Mouse (Mus musculus) c-Kit-positive CD71-positive TER-119-positive erythroid progenitor cells, embryonic 14.5 days (primary cell): ENCODE measurements at regions not wholly inside any gene's neighbourhood (a gene's known extent, or its start where the extent isn't known, plus 50 kb on each side); places are given as distances from the start of the nearest gene placed in this dataset.
"Not testable (repeated sequence)": the region's sequence is repeated elsewhere in the genome, so short reads cannot be mapped to it uniquely, and the experiment has no call there.

Source experiments
- DNase-seq: peaks from one replicate; pipeline ENCODE4 v3.0.0-alpha.2; 2013; ENCODE audit warnings: low spot score

DNA sequence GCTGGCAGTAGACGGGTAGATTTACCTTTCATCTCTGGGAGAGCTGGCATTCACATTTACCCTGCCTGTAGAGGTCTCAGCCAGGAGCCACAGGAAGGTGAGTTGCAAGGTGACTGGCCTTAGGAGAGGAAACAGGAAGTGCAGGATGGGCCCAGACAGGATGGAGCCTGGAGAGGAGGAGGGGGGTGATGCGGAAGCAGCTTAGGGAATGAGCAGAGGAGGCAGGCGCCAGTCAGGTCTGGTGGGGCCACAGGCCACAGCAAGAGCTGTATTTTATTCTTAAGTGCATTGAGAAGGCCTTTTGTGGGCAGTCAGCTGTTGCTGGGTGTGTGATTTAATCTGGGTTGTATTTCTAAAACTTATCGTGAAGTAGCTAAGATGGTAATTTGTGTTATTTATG lies 108.2 kb upstream of the Nxpe4 start:
- no peak for DNase-seq

DNA sequence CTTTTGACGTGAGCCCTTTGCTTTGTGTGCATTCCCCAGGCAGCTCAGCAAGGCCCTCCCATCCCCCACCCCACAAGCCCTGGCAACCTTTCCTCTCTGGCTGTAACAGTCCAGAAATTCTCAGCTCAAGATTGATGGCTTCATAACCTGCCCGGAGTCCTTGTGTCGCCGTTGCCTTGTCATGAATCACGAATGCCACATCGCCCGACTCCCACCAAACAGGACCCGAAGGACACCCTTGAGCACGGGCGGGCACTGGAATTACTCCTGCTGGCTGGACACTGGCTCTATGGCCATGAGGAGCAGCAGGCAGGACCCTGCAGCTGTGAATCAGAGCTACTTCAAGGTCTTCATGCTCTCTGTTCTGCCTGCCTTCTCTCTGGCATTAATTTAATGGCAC lies 106.6 kb upstream of the Nxpe4 start:
- no peak for DNase-seq

DNA sequence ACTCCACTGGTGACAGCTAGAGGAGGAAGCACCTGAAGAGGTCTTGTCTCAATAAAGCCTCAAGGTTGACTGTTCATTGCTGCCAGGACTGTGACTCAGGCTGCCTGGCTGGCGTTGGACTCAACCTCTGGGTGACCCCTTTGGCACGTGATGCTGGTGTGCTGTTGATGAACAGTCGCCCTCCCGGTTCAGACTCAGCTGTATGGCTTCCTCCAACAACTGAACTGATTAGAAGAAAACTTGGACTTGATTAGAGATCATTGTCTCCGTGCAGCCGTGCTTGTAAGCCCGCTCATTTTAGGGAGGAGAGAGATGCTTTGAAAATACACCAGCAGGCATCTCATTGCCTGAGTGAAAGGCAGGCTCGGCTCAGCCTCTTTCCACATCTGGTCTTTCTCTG lies 103.2 kb upstream of the Nxpe4 start:
- no peak for DNase-seq

DNA sequence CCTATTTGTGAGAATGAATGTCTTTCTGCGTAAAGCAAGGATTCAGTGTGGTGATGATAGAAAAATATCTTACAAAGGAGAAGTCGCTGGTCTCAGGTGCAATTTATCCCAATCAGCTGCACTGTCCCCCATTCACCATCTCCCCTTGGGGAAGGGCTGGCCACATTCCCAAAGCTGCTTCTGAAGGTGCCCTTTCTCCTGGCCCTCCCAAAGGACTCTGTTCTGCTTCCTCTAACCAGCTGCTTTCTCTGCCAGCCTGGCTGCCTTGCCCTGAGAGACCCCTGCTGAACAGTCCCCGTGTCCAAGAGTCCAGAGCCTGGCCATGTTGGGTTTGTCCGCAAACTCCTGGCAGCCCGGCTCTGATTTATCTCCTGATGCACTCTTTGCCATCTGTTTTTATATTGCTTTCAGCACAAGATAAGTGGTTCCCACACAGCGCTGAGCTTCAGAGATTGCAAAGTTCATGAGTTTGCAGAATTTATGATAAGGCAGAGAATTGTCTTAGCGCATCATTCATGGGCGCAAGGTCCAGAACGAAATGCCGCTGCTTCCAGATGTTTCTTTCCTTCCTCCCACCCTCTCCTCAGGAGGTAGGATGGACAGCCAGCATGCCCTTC lies 102.2 kb upstream of the Nxpe4 start:
- no peak for DNase-seq

DNA sequence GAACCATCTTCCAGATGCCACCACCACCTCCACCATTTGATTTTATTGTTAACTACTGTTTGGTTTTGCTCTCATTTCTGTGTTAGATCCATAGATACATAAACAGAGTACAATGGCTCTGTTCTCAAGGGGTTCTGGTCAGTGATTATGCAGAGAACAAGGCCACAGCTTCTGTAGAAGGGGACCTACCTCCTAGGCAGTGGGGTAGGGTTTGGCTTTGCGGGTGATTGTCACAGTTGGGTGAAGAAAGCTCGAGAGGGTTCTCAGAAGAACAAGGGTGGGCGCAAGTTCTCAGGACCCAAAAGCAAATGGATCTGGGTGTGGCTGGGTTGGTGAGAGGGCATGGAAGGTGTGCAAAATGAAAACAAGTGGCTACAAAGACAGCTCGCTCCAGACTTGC lies 100.8 kb upstream of the Nxpe4 start:
- no peak for DNase-seq

DNA sequence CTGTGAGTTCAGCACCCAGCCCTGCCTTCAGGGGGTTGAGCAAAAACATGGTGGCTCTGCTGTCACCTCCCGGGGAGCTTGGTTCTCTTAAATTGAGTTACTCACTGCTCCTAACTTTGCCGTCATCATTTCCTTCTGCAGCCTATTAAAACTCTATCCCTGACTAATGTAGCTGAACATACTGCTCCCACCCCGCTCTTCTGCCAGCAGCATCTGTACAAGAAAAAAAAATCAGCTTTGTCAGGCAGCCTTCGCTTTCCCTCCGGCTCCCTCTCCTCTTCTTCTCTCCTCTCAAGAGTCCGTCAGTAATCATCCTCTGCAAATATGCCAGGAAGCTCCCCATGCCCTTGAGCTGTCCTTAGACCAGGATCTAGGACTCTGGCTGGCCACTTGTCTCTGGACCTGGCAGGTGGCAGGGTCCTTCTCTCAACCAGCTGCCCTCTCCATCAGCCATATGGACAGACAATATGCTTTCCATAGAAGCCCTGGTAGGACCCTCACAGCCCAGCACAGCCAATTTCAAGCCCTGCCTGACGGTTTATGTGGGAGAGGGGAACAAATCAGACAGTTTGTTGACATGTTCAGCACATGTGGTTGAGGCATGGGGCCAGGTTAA lies 95.0 kb upstream of the Nxpe4 start:
- no peak for DNase-seq

DNA sequence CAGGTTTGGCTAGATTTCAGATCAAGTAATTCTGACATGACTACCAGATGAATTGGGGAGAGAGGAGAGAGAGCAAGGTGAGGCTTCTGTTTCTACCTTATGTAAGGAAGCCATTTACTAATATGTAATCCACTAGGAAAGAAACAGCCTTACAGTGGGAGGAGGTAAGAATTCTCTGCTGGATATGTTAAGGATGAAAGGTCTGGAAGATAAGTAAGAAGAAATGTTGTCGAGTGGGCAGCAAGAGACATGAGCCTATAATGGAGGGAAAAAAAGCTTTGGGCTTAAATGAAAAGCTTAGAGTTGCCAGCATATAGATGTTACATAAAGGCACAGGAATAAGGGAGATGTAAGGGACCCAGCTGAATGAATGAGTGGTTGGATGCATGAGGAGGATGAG lies 89.2 kb upstream of the Nxpe4 start:
- DNase-seq: no peak

DNA sequence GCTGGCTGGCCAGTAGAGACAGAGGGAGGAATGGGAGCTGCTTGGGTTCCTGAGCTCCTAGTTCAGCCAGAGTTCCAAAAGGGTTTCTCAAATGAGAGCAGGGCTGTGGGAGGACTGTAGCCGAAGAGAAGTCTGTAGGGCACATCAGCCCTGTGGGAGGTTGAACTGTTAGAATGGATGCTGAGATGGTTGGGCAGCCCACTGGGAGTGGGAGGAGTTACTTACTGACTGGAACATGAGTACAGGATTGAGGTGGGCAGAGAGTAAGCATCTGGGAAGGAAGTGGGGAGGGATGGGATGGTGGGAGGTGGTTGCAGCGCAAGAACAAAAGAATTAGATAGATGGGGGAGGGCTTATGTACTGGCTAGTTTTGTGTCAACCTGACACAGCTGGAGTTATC lies 88.7 kb upstream of the Nxpe4 start:
- no peak for DNase-seq

DNA sequence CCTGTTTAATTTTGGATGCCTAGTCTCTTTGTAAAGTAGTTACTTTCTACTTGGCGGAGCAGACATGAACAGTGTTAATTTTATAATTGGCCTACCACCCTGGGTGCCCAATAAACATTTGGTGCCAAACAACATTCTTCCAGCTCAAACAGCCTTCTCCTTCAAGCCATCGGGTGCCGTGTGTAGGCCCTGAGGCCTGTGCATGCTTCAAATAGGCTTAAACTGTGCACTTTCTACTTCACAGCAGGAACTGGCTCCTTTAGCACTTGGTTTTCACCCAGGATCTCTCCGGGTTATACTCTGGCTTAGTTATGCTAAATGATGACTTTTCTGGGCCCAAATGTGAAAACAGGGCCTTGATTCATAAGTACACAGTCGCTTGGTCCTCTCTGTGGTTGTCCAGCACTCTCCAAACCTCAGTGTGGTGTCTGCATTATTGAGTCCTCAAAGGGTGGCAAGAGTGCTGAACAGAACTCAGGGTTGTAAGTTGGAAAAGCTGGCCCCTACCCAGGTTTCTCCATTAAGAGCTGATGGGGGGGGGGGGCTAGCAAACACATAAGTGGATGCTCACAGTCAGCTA lies 86.1 kb upstream of the Nxpe4 start:
- DNase-seq: no peak

DNA sequence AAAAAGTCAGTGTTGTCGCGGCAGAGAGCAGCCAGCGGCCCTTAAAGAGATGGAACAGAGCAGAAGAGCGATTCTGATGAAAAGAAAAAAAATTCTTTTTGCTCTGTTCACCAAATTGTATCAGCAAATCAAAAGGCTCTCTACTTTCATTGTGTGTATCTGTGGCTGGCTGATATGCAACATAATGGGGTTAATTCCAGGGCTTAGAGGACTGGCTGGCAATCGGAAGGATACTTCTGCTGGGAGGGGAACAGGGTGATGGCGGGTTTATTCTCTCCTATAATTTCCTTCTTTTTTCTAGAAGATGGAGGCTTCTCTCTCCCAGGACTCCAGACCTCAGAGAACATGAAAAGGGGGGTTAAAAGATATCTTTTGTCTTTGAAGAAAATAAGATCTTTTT lies 79.4 kb upstream of the Nxpe4 start:
- DNase-seq: no peak

DNA sequence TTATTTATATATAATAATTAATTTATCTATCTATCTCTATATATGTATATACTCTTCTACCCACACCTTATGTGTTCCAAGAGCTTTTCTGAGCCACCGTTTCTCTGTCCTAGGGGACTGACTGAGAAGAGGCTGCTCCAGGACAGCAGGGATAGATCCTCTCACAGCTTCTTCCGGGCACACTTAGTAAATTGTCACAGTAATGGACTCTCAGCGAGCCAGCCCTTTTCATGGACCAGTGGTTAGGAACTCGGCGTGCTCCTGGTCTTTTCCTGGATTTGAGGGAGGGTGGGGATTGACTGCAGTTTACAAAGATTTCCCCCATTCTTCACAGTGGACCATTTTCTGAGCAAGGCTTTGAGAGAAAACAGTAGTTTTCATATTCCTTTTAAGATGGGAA lies 77.6 kb upstream of the Nxpe4 start:
- not testable (repeated sequence) for DNase-seq

DNA sequence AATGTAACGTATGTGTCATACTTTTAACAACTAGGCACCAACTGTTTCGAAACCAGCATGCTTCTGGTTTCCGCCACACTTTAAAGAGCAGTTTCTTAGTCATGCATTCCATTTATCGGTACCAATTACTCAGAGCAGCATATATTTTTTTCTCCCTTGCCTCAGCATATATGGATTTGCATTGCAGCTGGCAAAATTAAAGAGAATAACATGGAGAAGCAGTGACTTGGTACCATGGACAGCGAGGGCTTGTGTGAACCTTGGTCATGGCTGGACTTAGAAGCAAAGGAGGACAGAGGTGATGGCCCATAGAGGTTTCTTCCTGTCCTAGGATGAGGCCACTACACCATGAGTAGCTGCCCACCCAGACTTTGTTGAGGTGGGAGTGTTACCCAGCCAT lies 72.2 kb upstream of the Nxpe4 start:
- no peak for DNase-seq

DNA sequence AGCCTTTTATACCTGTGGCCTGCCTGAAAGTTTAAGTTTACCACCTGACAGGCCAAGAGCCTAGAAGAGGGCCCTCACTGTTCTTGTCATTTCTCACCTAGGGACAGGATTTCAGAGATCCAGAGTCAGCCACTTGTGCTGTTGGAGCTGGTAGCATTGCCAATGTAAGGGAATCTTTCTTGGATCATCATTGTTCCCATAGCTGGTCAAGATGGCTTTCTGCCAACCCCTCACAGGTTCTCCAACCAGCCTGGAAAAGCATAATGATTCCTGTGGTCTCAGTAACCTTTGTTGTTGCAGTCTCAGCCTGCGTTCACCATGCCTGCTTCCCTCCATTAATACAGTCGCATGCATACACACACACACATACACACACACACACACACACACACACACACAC lies 67.1 kb upstream of the Nxpe4 start:
- DNase-seq: no peak

DNA sequence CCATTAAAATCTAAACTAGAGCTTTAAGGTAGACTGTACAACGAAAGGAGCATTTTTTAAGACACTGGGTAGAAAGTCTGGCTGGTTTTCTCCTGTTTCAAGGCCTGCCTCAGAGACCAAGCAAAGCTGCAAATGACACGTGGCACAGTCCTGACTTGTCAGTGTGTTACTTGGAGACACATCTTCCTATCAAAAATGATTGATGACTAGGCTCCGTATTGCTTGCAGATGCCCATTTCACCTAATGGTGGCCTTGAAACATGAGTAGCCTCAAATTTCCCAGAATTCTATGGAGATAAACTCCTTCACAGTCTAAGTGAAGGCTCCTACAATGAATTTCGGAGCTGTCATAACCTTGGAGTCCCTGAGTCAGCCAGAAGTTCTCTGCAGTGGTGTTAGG lies 62.0 kb upstream of the Nxpe4 start:
- no peak for DNase-seq

DNA sequence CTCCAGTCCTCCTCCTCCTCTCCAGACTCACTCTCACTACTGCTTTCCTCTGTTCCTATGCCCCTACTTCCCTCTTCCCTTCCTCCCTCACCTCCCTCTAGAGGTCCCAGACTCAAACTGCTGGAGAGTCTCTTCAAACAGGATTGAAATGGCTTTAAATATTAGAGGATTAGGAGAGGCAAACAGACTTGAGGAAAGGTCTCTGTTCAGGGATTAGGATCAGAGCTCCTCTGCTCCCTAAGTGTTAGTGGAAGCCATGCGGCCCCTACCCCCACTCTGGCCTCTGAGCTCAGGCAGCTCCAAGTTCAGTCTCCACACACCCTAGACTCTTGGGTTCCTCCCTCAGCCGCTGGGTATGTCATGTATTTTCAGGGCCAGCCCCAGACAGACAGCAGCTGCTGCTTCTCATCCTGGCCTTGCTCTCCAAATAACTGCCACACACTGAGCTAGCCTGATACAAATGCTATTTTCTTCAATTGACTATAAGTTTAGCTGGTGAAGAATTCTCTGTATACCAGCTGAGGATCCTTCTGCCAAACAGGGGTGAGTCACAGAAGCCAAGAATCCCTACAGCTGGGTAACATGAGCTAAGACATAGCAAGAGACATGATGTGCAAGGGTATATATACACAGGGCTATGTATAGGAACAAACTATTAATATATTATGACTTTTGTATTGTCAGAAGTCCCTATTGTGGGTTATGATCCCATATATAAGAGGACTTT lies 55.2 kb upstream of the Nxpe4 start:
- DNase-seq: no peak

DNA sequence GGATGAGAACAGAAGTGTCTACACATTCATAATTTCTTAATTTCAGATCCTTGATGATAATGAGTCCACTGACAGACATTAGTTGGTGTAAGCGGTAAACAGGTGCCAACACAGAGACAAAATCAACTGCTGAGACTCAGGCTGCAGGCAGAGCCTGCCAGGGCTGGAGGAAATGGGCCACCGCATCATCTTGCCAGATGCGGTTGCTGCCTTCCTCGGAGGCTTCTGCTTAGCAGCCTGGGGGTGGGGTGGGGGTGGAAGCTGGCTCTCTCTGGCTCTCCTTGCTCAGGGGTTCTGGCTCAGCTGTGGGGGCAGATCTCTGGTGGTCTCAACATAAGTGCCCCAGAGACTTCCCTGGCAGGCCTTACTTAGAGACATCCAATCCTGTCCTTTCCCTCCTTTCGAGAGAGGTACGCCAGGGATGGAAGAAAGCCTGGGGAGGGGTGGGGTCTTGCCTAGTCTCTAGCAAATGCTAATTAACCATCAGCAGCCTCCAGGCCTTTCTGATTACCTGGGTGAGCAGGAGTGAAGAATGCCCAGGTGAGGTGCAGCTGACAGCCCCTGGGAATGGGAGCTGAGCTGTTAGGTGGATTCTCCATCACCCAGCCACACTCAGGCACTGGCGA lies 52.7 kb upstream of the Nxpe4 start:
- no peak for DNase-seq

DNA sequence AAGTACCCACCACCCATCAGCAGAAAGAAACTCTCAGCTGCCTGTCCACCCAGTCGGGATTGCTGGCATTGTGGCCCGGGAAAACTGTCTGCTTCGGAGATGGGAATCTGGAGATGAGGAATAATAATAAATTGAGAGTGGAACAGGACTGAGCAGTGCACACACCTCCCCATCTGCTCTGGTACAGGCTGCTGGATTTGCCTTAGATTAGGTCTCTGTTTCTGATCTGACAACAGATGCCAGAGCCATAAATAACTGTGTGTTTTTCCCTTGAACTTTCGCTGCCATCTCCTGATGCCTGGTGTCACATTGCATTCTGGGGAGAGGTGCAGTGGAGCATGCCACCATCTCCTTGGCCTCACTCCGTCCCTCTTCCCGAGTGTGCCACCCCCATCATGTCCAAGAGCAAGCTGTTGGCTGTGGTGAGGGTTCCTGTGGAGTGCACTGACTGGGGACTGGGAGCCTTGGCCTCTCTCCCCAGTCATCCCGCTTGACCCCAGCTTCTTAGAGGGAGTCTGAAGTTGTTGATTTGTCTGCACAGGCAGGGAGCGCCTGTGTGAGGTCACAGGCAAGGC lies 50.4 kb upstream of the Nxpe4 start:
- DNase-seq: no peak
